Mouse (Mus musculus): ENCODE results near the gene Gm10577. TPM values are rescaled to one million over a fixed set of nuclear protein-coding genes. Genes with fewer than 3 reads are reported as not detected.

Gene Gm10577
- not detected in 2 replicates for polyA plus RNA-seq (2014; fragmentation: Nextera tagmentation; extraction: Ambion mirVana)

GRCm38 (mm10) chr4:101020596-101020995 is at the start of gene Gm10577:
Gm10577 (minus strand) TSS chr4:101020696.
- H3K9me3 ChIP-seq (ENCODE audit: control insufficient read depth, low read length) = peaks cover 6% of the 10 kb centered on the region
- 81% methylated on average over 4 of the region's 4 CpGs for WGBS
- ATAC-seq (replicated peaks; ENCODE audit: low FRiP score) (no peak), DNase-seq (ENCODE audit: low spot score) (no peak)
- no peak within 1 kb of the TSS for H3K4me3 ChIP-seq (ENCODE audit: low read depth, low read length)
- H3K27me3 ChIP-seq (ENCODE audit: control insufficient read depth, insufficient read depth, low read length) = no peaks in the 10 kb centered on the region
- H3K4me2 ChIP-seq (ENCODE audit: low read depth, low read length, severe bottlenecking) = no peak within 1 kb of the TSS
- H3K4me1 ChIP-seq (replicated peaks; ENCODE audit: control insufficient read depth, insufficient read depth, low read length) = no peaks in the 10 kb centered on the region
- H3K9ac ChIP-seq (ENCODE audit: low read length) = no peak within 1 kb of the TSS
- no peaks in the 10 kb centered on the region for H3K36me3 ChIP-seq (ENCODE audit: control insufficient read depth, insufficient read depth, low read length)
- no peak within 1 kb of the TSS for H3K27ac ChIP-seq (ENCODE audit: low read depth, low read length)

DNA sequence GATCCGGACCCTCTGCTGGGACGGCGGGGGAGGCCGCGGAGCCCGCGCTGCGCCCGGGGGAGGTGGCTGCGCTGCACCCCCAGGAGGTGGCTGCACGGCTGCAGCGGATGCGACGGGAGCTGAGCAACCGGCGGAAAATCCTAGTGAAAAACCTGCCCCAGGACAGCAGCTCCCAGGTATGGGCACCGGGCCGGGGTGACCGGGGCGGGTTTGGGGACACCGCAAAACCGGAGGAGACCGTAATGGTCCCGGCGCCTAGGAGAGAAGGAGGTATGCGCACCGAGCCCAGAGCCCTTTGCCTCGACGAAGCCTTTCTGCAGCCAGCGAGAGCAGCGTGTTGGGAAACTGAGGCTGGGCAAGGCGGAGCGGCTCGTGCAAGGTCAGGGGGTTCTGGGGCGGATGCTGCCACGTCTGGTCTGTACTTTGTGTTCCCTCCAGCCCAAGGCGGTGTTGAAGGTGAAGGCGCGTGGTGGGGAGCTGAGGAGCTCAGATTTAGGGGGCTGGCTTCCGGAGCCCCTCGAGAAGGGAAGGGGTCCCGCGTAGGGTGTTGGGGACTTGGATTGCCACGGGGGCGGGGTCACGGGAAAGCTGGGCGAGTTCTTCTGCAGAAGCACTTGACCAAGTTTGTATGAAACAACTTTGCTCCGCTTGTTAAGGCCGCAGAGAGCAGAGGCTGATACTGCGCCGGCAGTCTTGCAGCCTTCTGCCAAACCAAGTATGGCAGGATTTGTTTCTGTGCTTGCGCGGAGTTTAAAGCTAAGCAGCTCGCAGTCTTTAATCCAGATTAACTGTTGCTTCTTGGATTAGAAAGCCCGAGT is 48.9 kb upstream of the Gm10577 start:
- Histone ChIP-seq H3K4me3 (ENCODE audit: low read depth, low read length) (peak overlapping the region; percentile 79), H3K9ac (ENCODE audit: low read length) (peak overlapping the region; percentile 82), H3K27ac (ENCODE audit: low read depth, low read length) (0 out of 2 replicates have a peak overlapping the region, but pooled peaks have one; percentile 25), H3K27me3 (ENCODE audit: control insufficient read depth, insufficient read depth, low read length) (no peaks in the 10 kb centered on the region), H3K4me2 (ENCODE audit: low read depth, low read length, severe bottlenecking) (peak overlapping the region; percentile 89), H3K36me3 (ENCODE audit: control insufficient read depth, insufficient read depth, low read length) (no peaks in the 10 kb centered on the region), H3K4me1 (replicated peaks; ENCODE audit: control insufficient read depth, insufficient read depth, low read length) (no peaks in the 10 kb centered on the region; the same call in 1 of the 2 replicates), H3K9me3 (ENCODE audit: control insufficient read depth, low read length) (no peaks in the 10 kb centered on the region)
- DNase-seq (ENCODE audit: low spot score) = peak; percentile 76
- under 1% methylated on average over 55 of the region's 55 CpGs for WGBS
- peak; percentile 81 for ATAC-seq (replicated peaks; ENCODE audit: low FRiP score)

- DNase-seq (ENCODE audit: low spot score) = peak; percentile 86
- 0 out of 2 replicates have a peak within 1 kb of the TSS, but pooled peaks have one; percentile 25 for H3K27ac ChIP-seq (ENCODE audit: low read depth, low read length)
- under 1% methylated on average over 24 of the region's 54 CpGs for WGBS
These were observed 48.3 kb upstream of the Gm10577 start, which contains the start of gene Raver2 for GRCm38 (mm10) chr4:101068786-101069153. Raver2 (plus strand) TSS chr4:101068983.

DNA sequence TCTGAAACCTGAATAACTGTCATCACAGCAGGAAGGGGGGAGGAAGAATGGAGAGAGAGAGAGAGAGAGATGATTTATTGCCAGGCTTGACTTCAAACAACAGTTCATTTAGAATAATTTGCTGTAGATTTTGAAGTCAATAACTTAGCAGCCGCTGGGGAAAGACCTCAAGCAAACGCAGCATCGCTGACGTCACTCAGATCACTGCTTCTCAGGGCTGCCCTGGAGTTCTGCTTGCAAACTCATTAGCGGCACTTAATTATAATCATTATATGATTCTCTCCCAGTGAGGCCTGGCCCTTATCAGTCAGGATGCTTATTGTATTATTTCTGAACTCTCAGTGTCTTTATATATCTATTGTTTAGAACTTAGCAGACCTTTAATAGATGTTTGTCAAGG is 45.9 kb upstream of the Gm10577 start:
- Histone ChIP-seq H3K4me1 (replicated peaks; ENCODE audit: control insufficient read depth, insufficient read depth, low read length) (no peaks in the 10 kb centered on the region; the same call in 1 of the 2 replicates), H3K27ac (ENCODE audit: low read depth, low read length) (no peak overlapping the region), H3K9me3 (ENCODE audit: control insufficient read depth, low read length) (no peaks in the 10 kb centered on the region), H3K36me3 (ENCODE audit: control insufficient read depth, insufficient read depth, low read length) (no peaks in the 10 kb centered on the region), H3K4me3 (ENCODE audit: low read depth, low read length) (no peak overlapping the region), H3K9ac (ENCODE audit: low read length) (no peak overlapping the region), H3K27me3 (ENCODE audit: control insufficient read depth, insufficient read depth, low read length) (no peaks in the 10 kb centered on the region), H3K4me2 (ENCODE audit: low read depth, low read length, severe bottlenecking) (no peak overlapping the region)
- DNase-seq (ENCODE audit: low spot score) (no peak), ATAC-seq (replicated peaks; ENCODE audit: low FRiP score) (no peak)
- 52% methylated on average over 5 of the region's 5 CpGs for WGBS

More at GRCm38 (mm10) chr4:101068786-101069153, 48.3 kb upstream of the Gm10577 start, which contains the start of gene Raver2:
- peak; percentile 82 for ATAC-seq (replicated peaks; ENCODE audit: low FRiP score)
- Histone ChIP-seq H3K9me3 (ENCODE audit: control insufficient read depth, low read length) (no peaks in the 10 kb centered on the region), H3K4me1 (replicated peaks; ENCODE audit: control insufficient read depth, insufficient read depth, low read length) (no peaks in the 10 kb centered on the region; the same call in 1 of the 2 replicates), H3K27me3 (ENCODE audit: control insufficient read depth, insufficient read depth, low read length) (no peaks in the 10 kb centered on the region), H3K4me3 (ENCODE audit: low read depth, low read length) (peak within 1 kb of the TSS; percentile 79), H3K9ac (ENCODE audit: low read length) (peak within 1 kb of the TSS; percentile 82), H3K4me2 (ENCODE audit: low read depth, low read length, severe bottlenecking) (peak within 1 kb of the TSS; percentile 89), H3K36me3 (ENCODE audit: control insufficient read depth, insufficient read depth, low read length) (no peaks in the 10 kb centered on the region)

DNA sequence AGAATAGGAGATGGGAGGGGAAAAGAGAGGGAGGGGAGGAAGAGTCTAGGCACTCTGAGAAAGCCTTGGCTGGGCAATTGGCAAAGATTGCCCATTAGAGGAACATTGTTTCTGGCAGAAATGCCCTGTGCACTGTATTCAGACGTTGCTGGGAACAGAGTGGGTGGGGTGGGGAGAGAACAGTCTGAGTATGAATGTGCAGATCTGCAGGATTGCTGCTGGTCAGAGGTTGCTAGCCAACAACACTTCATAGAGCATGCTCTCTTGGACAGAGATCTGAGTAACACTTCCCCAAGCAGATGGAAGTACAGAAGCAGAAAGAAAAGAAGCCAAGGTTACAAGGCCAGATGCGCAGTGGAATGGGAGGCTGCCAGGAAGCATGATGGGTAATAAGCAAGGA is 41.6 kb upstream of the Gm10577 start:
- Histone ChIP-seq H3K4me2 (ENCODE audit: low read depth, low read length, severe bottlenecking) (no peak overlapping the region), H3K9ac (ENCODE audit: low read length) (no peak overlapping the region), H3K9me3 (ENCODE audit: control insufficient read depth, low read length) (no peaks in the 10 kb centered on the region), H3K4me3 (ENCODE audit: low read depth, low read length) (no peak overlapping the region), H3K27me3 (ENCODE audit: control insufficient read depth, insufficient read depth, low read length) (no peaks in the 10 kb centered on the region), H3K27ac (ENCODE audit: low read depth, low read length) (no peak overlapping the region), H3K36me3 (ENCODE audit: control insufficient read depth, insufficient read depth, low read length) (no peaks in the 10 kb centered on the region), H3K4me1 (replicated peaks; ENCODE audit: control insufficient read depth, insufficient read depth, low read length) (no peaks in the 10 kb centered on the region)
- DNase-seq (ENCODE audit: low spot score) = no peak
- ATAC-seq (replicated peaks; ENCODE audit: low FRiP score) = no peak
- WGBS = 83% methylated on average over 2 of the region's 2 CpGs

GRCm38 (mm10) chr4:101046576-101046975 is 26.1 kb upstream of the Gm10577 start:
- H3K9me3 ChIP-seq (ENCODE audit: control insufficient read depth, low read length) = no peaks in the 10 kb centered on the region
- 87% methylated on average over 4 of the region's 4 CpGs for WGBS
- no peak overlapping the region for H3K27ac ChIP-seq (ENCODE audit: low read depth, low read length)
- no peaks in the 10 kb centered on the region for H3K27me3 ChIP-seq (ENCODE audit: control insufficient read depth, insufficient read depth, low read length)
- no peak overlapping the region for H3K4me2 ChIP-seq (ENCODE audit: low read depth, low read length, severe bottlenecking)
- DNase-seq (ENCODE audit: low spot score) (no peak), ATAC-seq (replicated peaks; ENCODE audit: low FRiP score) (no peak)
- H3K36me3 ChIP-seq (ENCODE audit: control insufficient read depth, insufficient read depth, low read length) = no peaks in the 10 kb centered on the region
- H3K9ac ChIP-seq (ENCODE audit: low read length) = no peak overlapping the region
- no peak overlapping the region for H3K4me3 ChIP-seq (ENCODE audit: low read depth, low read length)
- no peaks in the 10 kb centered on the region for H3K4me1 ChIP-seq (replicated peaks; ENCODE audit: control insufficient read depth, insufficient read depth, low read length)

GRCm38 (mm10) chr4:101044149-101044548 is 23.7 kb upstream of the Gm10577 start:
- H3K4me3 ChIP-seq (ENCODE audit: low read depth, low read length) = no peak overlapping the region
- H3K4me2 ChIP-seq (ENCODE audit: low read depth, low read length, severe bottlenecking) = no peak overlapping the region
- no peaks in the 10 kb centered on the region for H3K27me3 ChIP-seq (ENCODE audit: control insufficient read depth, insufficient read depth, low read length)
- no peaks in the 10 kb centered on the region for H3K9me3 ChIP-seq (ENCODE audit: control insufficient read depth, low read length)
- H3K27ac ChIP-seq (ENCODE audit: low read depth, low read length) = no peak overlapping the region
- DNase-seq (ENCODE audit: low spot score) = no peak
- H3K4me1 ChIP-seq (replicated peaks; ENCODE audit: control insufficient read depth, insufficient read depth, low read length) = no peaks in the 10 kb centered on the region
- no peak overlapping the region for H3K9ac ChIP-seq (ENCODE audit: low read length)
- ATAC-seq (replicated peaks; ENCODE audit: low FRiP score) = no peak
- H3K36me3 ChIP-seq (ENCODE audit: control insufficient read depth, insufficient read depth, low read length) = no peaks in the 10 kb centered on the region

DNA sequence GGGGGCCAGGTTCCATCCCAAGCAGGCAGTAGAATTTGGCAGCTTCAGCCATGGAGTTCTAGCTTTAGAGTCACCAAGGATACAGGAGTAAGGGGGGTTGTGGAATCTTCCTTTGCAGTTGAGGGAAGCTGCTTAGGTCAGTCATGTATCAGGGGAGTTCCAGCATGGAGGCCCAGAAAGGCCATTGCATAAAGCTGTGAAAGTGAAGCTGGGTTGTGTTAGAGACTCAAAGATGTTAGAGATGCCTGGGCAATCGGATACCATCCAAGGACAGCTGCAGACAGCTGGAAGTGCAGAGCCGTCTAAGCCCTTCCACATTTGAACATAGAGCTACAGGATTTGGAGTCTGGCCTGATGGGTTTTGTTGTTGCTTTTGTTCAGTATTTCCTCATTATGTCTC is 23.2 kb upstream of the Gm10577 start:
- 73% methylated on average over 2 of the region's 2 CpGs for WGBS
- no peak for ATAC-seq (replicated peaks; ENCODE audit: low FRiP score)

DNA sequence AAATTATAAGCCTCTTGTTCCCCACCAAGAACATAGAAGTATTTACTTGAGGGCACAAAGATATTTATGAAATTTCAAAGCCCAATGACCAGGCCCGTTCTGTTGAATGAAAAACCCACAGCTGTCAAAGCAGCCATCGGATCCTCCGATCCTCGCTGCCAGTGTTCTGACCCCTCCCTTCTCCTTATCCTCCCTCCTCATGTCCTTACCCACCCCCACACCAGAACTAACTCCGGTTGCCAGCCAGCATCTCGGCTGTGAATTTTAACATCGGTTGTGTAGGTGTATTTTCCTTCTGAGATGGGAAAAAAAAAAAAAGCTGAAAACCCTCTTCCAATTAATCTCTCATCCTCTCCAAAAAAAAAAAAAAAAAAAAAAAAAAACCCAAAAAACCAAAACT is 16.7 kb upstream of the Gm10577 start:
- H3K4me1 ChIP-seq (replicated peaks; ENCODE audit: control insufficient read depth, insufficient read depth, low read length) = no peaks in the 10 kb centered on the region
- no peaks in the 10 kb centered on the region for H3K9me3 ChIP-seq (ENCODE audit: control insufficient read depth, low read length)
- H3K4me3 ChIP-seq (ENCODE audit: low read depth, low read length) = no peak overlapping the region
- DNase-seq (ENCODE audit: low spot score) (no peak), ATAC-seq (replicated peaks; ENCODE audit: low FRiP score) (no peak)
- no peak overlapping the region for H3K4me2 ChIP-seq (ENCODE audit: low read depth, low read length, severe bottlenecking)
- H3K9ac ChIP-seq (ENCODE audit: low read length) = no peak overlapping the region
- no peaks in the 10 kb centered on the region for H3K36me3 ChIP-seq (ENCODE audit: control insufficient read depth, insufficient read depth, low read length)
- no peak overlapping the region for H3K27ac ChIP-seq (ENCODE audit: low read depth, low read length)
- no peaks in the 10 kb centered on the region for H3K27me3 ChIP-seq (ENCODE audit: control insufficient read depth, insufficient read depth, low read length)
- WGBS = 80% methylated on average over 7 of the region's 7 CpGs

More for the DNA sequence above, 23.2 kb upstream of the Gm10577 start:
- DNase-seq (ENCODE audit: low spot score) = no peak
- H3K9ac ChIP-seq (ENCODE audit: low read length) = no peak overlapping the region
- H3K9me3 ChIP-seq (ENCODE audit: control insufficient read depth, low read length) = no peaks in the 10 kb centered on the region
- no peaks in the 10 kb centered on the region for H3K36me3 ChIP-seq (ENCODE audit: control insufficient read depth, insufficient read depth, low read length)
- no peaks in the 10 kb centered on the region for H3K4me1 ChIP-seq (replicated peaks; ENCODE audit: control insufficient read depth, insufficient read depth, low read length)
- no peak overlapping the region for H3K4me3 ChIP-seq (ENCODE audit: low read depth, low read length)
- no peak overlapping the region for H3K4me2 ChIP-seq (ENCODE audit: low read depth, low read length, severe bottlenecking)
- no peaks in the 10 kb centered on the region for H3K27me3 ChIP-seq (ENCODE audit: control insufficient read depth, insufficient read depth, low read length)
- H3K27ac ChIP-seq (ENCODE audit: low read depth, low read length) = no peak overlapping the region

Measured in forebrain, embryonic 11.5 days (tissue).